Mouse (Mus musculus): ENCODE results near the gene Naip5. TPM values are rescaled to one million over a fixed set of nuclear protein-coding genes. Genes with fewer than 3 reads are reported as not detected.

The Naip5 gene
- total RNA-seq, 2 experiments from 2014 or later = 0.28 to 0.33 TPM

Other genes starting within 250 kb of the Naip5 start
- 10 to 100 TPM; 31.2 to 34.0 TPM for gene Mccc2, start 230.7 kb downstream of the Naip5 start, total RNA-seq (2021)
- 10 to 100 TPM; 30.9 to 31.4 TPM for gene Bdp1, start 142.3 kb downstream of the Naip5 start, total RNA-seq (2021)
- gene Serf1, start 138.3 kb downstream of the Naip5 start, total RNA-seq (2021) = 10 to 100 TPM; 29.5 to 32.6 TPM
- 10 to 100 TPM; 33.3 to 34.6 TPM for gene Smn1, start 121.5 kb downstream of the Naip5 start, total RNA-seq (2021)
- gene Naip2, start 44.2 kb downstream of the Naip5 start, total RNA-seq (2021) = under 1 TPM; 0.25 to 0.31 TPM
- under 1 TPM; 0.19 to 0.21 TPM for gene Naip6, start 71.4 kb upstream of the Naip5 start, total RNA-seq (2021)
- gene Naip1, start 206.5 kb upstream of the Naip5 start, total RNA-seq (2021) = under 1 TPM; 0.14 TPM
- gene Gtf2h2, start 246.3 kb upstream of the Naip5 start, total RNA-seq (2021) = 10 to 100 TPM; 41.6 to 42.2 TPM